Mouse (Mus musculus) liver, postnatal 0 days (tissue): ENCODE results near the gene Gm3371.
"Not testable (repeated sequence)": the region's sequence is repeated elsewhere in the genome, so short reads cannot be mapped to it uniquely, and the experiment has no call there.

Source experiments
- CTCF ChIP-seq: sonication (generic); IDR thresholded peaks from 2 replicates; pipeline ENCODE4 v1.5.1; 2016; ENCODE audit warnings: antibody characterized with exemption, low read depth
- EP300 ChIP-seq: IDR thresholded peaks from 2 replicates; pipeline ENCODE4 v1.6.1; 2016; ENCODE audit warnings: antibody characterized with exemption, low read depth, mild to moderate bottlenecking

DNA sequence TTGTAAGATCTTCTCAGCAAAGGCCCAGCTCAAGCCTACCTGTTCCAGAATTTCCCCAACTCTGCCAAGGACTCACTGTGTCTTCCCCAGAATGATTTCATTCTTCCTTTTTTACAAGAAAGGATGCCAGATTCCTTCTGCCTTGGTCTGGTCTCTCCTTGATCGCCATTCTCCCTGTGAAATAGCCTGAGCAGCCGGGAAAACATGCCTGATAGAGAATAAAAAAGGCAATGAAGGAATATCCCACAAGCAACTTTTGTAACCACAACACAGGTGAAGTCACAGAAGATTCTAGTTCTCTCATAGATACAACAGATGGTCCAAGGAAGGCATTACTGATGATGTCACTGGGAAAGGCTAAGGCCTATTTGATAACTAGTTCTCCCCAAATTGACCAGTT, at the start of gene Gm3371:
- TF ChIP-seq CTCF, EP300: not testable (repeated sequence)
